Mouse (Mus musculus) small intestine, adult 2 months (tissue): ENCODE data around the gene Calhm6. TPM values are rescaled to one million over a fixed set of nuclear protein-coding genes. Genes with fewer than 3 reads are reported as not detected.

Experiments
- H3K27ac ChIP-seq: fragments of 200-500 bp; 2 replicates; pipeline ENCODE4 v1.5.1; 2012; ENCODE audit warnings: low read depth, low read length, control low read depth, inconsistent platforms; ENCODE audit not compliant: insufficient read depth
- H3K27me3 ChIP-seq: fragments of 200-500 bp; 2 replicates; pipeline ENCODE4 v1.6.1; 2012; ENCODE audit warnings: mild to moderate bottlenecking, moderate library complexity, low read length, inconsistent platforms; ENCODE audit not compliant: control insufficient read depth, insufficient read depth
- H3K36me3 ChIP-seq: fragments of 200-500 bp; 2 replicates; pipeline ENCODE4 v1.6.1; 2012; ENCODE audit warnings: mild to moderate bottlenecking, low read length, control low read depth, inconsistent platforms; ENCODE audit not compliant: control insufficient read depth, insufficient read depth
- H3K4me1 ChIP-seq: fragments of 200-500 bp; 2 replicates; pipeline ENCODE4 v1.6.1; 2012; ENCODE audit warnings: low read length, inconsistent platforms, mixed read lengths; ENCODE audit not compliant: control insufficient read depth, insufficient read depth, insufficient read length
- H3K4me3 ChIP-seq: fragments of 200-500 bp; 2 replicates; pipeline ENCODE4 v1.5.1; 2012; ENCODE audit warnings: low read depth, mild to moderate bottlenecking, control low read depth, inconsistent platforms, low read length, moderate library complexity
- CTCF ChIP-seq: fragments of 200-500 bp; IDR thresholded peaks from 2 replicates; pipeline ENCODE4 v1.5.1; 2012; ENCODE audit warnings: low read depth, mild to moderate bottlenecking, control low read depth, inconsistent platforms, low read length, moderate library complexity, mixed read lengths; ENCODE audit not compliant: insufficient replicate concordance, insufficient read length; ENCODE audit errors: extremely low read depth
- POLR2A ChIP-seq: fragments of 200-500 bp; IDR thresholded peaks from 2 replicates; pipeline ENCODE4 v1.6.1; 2012; ENCODE audit warnings: low read depth, mild to moderate bottlenecking, control low read depth, inconsistent platforms, low read length, moderate library complexity
- WGBS: fragments of 180-500 bp; shearing (Covaris S2); methylation state at CpG from one replicate; pipeline ENCODE4 v1.1.7; 2018; 5-methylcytosine and 5-hydroxymethylcytosine counted together
- polyA plus RNA-seq: library from polyadenylated mRNA; depleted of rRNA; stranded (reverse); fragments of >200 nt; gene quantifications from 2 replicates; pipeline ENCODE4 v1.2.3, GENCODE M21; 2012

The Calhm6 gene
- polyA plus RNA-seq, 1 experiment: 5.4 TPM

DNA sequence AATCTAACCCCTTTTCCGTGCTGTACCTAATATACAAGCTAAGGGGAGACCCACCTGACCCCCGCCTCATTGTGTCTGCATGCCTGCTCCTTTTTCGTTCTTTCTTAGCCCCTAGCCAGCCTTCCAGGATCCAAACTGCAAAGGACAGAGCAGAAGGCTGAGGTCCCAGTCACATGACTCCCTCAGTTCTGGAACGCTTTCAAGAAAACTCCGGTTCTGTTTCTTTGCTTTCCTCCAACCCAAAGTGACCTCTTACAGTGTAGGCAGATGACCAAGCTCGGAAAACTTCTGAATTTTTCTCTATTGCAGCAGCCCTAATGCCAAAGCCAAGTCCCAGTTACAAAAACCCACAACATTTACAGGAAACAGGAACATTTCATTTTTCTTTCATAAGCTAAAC, 607 bp upstream of the Calhm6 start:
- WGBS: 72% methylated on average over 6 of the region's 6 CpGs

DNA sequence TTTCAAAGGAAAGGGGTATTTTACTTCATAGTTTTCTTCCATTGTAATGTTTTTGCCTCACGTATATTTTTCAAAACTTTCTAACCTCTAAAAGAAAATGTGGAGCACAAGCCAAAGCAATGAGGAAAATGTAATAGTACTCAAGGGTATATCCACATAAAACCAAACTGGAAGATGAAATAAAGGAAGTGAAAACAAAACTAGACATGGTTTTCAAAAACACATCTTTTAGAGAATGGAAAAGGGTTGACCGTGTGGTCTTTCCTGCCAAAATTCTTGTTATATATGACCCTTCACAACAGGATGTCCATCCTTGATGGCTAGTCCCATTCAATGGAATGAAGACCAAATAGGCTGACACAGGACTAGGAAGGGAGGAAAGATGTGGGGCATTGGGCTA, 9.4 kb downstream of the Calhm6 start:
- Histone ChIP-seq H3K27me3 (no peaks in the 10 kb centered on the region), H3K36me3 (no peaks in the 10 kb centered on the region), H3K27ac (no peak overlapping the region), H3K4me3 (no peak overlapping the region), H3K4me1 (no peaks in the 10 kb centered on the region)
- 88% methylated on average over 2 of the region's 2 CpGs for WGBS
- no peak for TF ChIP-seq POLR2A
- no peak for TF ChIP-seq CTCF

More for the DNA sequence above, 607 bp upstream of the Calhm6 start:
- H3K27me3 ChIP-seq: no peaks in the 10 kb centered on the region
- H3K4me3 ChIP-seq: no peak overlapping the region
- H3K27ac ChIP-seq: peak overlapping the region; percentile 33; the same call in 1 of the 2 replicates
- no peaks in the 10 kb centered on the region for H3K36me3 ChIP-seq
- H3K4me1 ChIP-seq: peaks cover 6% of the 10 kb centered on the region; the same call in 1 of the 2 replicates
- TF ChIP-seq POLR2A: no peak

DNA sequence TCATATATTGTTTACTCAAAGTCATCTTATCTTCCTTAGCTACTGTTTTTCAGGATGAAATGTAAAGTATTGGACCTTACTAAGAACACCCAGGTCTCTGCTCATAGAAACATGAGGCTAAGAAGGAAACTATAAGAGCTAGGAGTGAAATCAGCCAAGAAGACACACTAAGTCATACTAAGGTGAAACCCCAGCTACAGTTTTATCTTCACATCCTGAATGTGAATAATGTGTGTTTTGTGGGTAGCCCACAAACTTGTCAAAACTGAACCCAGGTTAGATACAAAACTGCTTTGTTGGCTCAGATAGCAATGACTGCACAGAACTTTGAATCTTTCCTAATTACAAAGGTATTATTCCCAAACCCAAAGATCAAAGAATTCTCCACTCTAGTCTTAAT, 10.0 kb downstream of the Calhm6 start:
- Histone ChIP-seq H3K36me3 (no peaks in the 10 kb centered on the region), H3K27me3 (no peaks in the 10 kb centered on the region), H3K4me1 (no peaks in the 10 kb centered on the region), H3K27ac (no peak overlapping the region), H3K4me3 (no peak overlapping the region)
- no peak for TF ChIP-seq POLR2A
- no peak for TF ChIP-seq CTCF

GRCm38 (mm10) chr10:34117131-34117530, 10.7 kb downstream of the Calhm6 start:
- TF ChIP-seq POLR2A (no peak), CTCF (no peak)
- 20% methylated on average over 3 of the region's 3 CpGs for WGBS
- no peak overlapping the region for H3K4me3 ChIP-seq

DNA sequence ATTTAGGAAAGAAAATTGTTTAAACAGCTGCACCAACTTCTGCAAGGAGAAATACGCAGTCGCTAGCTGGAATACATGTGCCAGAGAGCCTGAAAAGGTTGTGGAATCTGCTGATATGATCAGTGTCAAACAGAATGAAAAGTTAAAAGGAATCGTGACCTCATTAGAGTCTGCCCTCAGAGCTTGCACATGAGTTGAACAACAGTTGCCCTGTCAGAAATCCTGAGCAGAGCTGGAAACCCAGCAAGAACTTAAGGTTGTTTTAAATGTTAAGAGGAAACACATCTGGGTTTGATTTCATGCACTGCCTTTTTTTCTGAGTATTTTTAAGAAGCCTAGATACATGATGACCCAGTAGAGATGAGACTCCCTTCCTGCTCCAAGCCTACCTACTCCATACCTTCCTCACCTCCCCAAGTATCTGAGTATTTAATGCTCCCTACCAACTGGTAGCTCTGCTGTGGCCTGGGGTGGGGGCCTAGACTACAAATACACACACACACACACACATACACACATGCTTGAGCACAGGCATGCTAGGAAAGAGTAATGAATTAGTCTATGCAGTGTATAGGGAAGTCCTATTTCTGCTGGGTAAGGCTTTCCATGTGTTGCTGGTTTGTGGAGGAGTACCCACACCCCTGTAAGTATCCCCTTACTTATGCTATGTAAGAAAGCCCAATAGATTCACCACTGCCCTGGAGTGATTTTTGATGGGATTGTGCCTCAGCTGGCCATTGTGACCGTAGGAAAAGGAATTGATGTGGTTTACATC, 15.6 kb downstream of the Calhm6 start:
- 84% methylated on average over 4 of the region's 4 CpGs for WGBS
- no peaks in the 10 kb centered on the region for H3K4me1 ChIP-seq
- H3K27ac ChIP-seq: no peak overlapping the region
- TF ChIP-seq POLR2A: no peak
- TF ChIP-seq CTCF: no peak
- H3K27me3 ChIP-seq: no peaks in the 10 kb centered on the region
- no peak overlapping the region for H3K4me3 ChIP-seq
- H3K36me3 ChIP-seq: no peaks in the 10 kb centered on the region

More at GRCm38 (mm10) chr10:34117131-34117530, 10.7 kb downstream of the Calhm6 start:
- Histone ChIP-seq H3K27me3 (no peaks in the 10 kb centered on the region), H3K27ac (no peak overlapping the region), H3K4me1 (no peaks in the 10 kb centered on the region), H3K36me3 (no peaks in the 10 kb centered on the region)

DNA sequence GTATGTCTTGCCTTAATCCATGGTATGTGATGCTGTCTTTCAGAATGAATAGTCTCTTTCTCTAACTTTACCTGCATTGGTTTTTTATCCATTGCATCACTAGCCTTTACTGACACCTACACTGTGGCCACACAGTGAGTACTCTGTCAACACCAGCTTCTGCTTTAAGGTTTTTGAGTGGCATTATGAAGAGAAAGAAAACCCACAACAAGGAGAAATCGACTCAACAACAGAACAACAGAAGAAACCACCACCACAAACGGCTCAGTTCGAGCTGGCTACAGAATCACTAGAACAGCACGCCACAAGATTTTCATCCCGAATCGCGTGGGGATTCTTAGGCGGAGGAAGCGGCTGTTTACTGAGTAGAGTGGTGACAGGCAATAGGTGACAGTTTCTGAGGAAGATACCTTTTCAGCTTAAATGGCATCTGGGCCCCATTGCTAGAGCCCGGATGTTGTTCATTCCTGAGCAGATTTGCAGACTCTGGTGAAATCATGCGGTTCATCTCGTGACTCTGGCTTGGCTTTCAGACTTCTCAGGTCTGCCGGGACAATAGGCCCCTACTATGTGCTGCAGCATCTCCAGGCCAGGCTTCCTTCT, 16.8 kb downstream of the Calhm6 start:
- 77% methylated on average over 13 of the region's 13 CpGs for WGBS
- no peaks in the 10 kb centered on the region for H3K4me1 ChIP-seq
- H3K27ac ChIP-seq: no peak overlapping the region
- H3K4me3 ChIP-seq: no peak overlapping the region
- H3K27me3 ChIP-seq: no peaks in the 10 kb centered on the region
- TF ChIP-seq POLR2A (no peak), CTCF (no peak)
- H3K36me3 ChIP-seq: no peaks in the 10 kb centered on the region

GRCm38 (mm10) chr10:34096418-34096883, 31.3 kb downstream of the Calhm6 start, which contains the start of gene Calhm5:
TSS of gene Calhm5 (minus strand) at chr10:34096519.
- H3K4me3 ChIP-seq: peak within 1 kb of the TSS; percentile 41
- no peaks in the 10 kb centered on the region for H3K4me1 ChIP-seq
- H3K27me3 ChIP-seq: no peaks in the 10 kb centered on the region
- WGBS: 7% methylated on average over 9 of the region's 9 CpGs
- H3K36me3 ChIP-seq: no peaks in the 10 kb centered on the region
- H3K27ac ChIP-seq: peak within 1 kb of the TSS; percentile 38; the same call in 1 of the 2 replicates
- TF ChIP-seq POLR2A (no peak), CTCF (no peak)

GRCm38 (mm10) chr10:34095964-34096363, 31.8 kb downstream of the Calhm6 start:
- peak overlapping the region; percentile 38; the same call in 1 of the 2 replicates for H3K27ac ChIP-seq
- H3K4me1 ChIP-seq: no peaks in the 10 kb centered on the region
- H3K4me3 ChIP-seq: peak overlapping the region; percentile 41
- WGBS: 50% methylated on average over 12 of the region's 12 CpGs
- H3K27me3 ChIP-seq: no peaks in the 10 kb centered on the region
- H3K36me3 ChIP-seq: no peaks in the 10 kb centered on the region
- TF ChIP-seq CTCF: no peak
- TF ChIP-seq POLR2A: no peak
